Mouse (Mus musculus) kidney, adult 8-10 months (tissue): ENCODE data around the gene Rpl37.

Source experiments
- DNase-seq, 2 experiments: peaks; one replicate each; pipeline ENCODE4 v3.0.0; 2022

Rpl37 gene

GRCm38 (mm10) chr15:5155093-5155492 is 38.6 kb downstream of the Rpl37 start:
- no peak for DNase-seq

- no peak for DNase-seq
These were observed 39.9 kb downstream of the Rpl37 start for GRCm38 (mm10) chr15:5156355-5156754.

- no peak for DNase-seq
These were observed 40.9 kb downstream of the Rpl37 start for GRCm38 (mm10) chr15:5157386-5157785.

- no peak for DNase-seq
These were observed 42.4 kb downstream of the Rpl37 start for GRCm38 (mm10) chr15:5158827-5159226.

GRCm38 (mm10) chr15:5165121-5165773 is 48.8 kb downstream of the Rpl37 start:
- DNase-seq, result no peak
